Mouse (Mus musculus) C2C12 (cell line): Measurements from ENCODE around the gene Brsk1.

Experiments
- CTCF ChIP-seq: IDR thresholded peaks from one replicate; pipeline ENCODE4 v1.5.1; 2011; ENCODE audit not compliant: control insufficient read depth, insufficient read depth, insufficient read length
- FOSL1 ChIP-seq: IDR thresholded peaks from one replicate; pipeline ENCODE4 v1.8.0; 2011; ENCODE audit warnings: mild to moderate bottlenecking, low read length; ENCODE audit not compliant: poor library complexity, insufficient read depth, severe bottlenecking
- MAX ChIP-seq: IDR thresholded peaks from one replicate; pipeline ENCODE4 v1.6.1; 2011; ENCODE audit warnings: mild to moderate bottlenecking, control low read depth
- MYOD1 ChIP-seq: IDR thresholded peaks from one replicate; pipeline ENCODE4 v1.6.1; 2011; ENCODE audit warnings: low read depth; ENCODE audit not compliant: control insufficient read depth, insufficient read length
- MYOG ChIP-seq: IDR thresholded peaks from one replicate; pipeline ENCODE4 v1.6.1; 2011; ENCODE audit not compliant: control insufficient read depth, insufficient read length; ENCODE audit errors: extremely low read depth
- USF1 ChIP-seq: IDR thresholded peaks from one replicate; pipeline ENCODE4 v1.6.1; 2011; ENCODE audit warnings: low read depth, mild to moderate bottlenecking, control low read depth, moderate library complexity

- TF ChIP-seq USF1 (no peak), CTCF (no peak), MYOG (no peak), MAX (no peak), MYOD1 (no peak), FOSL1 (no peak)
These were observed 7.1 kb upstream of the Brsk1 start for GRCm38 (mm10) chr7:4683307-4683706.
